Mouse (Mus musculus): ENCODE results near the gene Ruvbl1. TPM values are rescaled to one million over a fixed set of nuclear protein-coding genes. Genes with fewer than 3 reads are reported as not detected.
A peak's percentile ranks its signal among the peaks of the same experiment; 100 is the strongest.

Gene Ruvbl1
- polyA plus RNA-seq, 1 experiment, result 19.3 TPM

GRCm38 (mm10) chr6:88490629-88491354, 25.6 kb downstream of the Ruvbl1 start:
- peaks cover 14% of the 10 kb centered on the region for H3K36me3 ChIP-seq (ENCODE audit: control insufficient read depth, insufficient read depth, low read length)
- no peak overlapping the region for H3K27ac ChIP-seq (ENCODE audit: insufficient read depth, low read length)
- 94% methylated on average over 12 of the region's 12 CpGs for WGBS
- no peaks in the 10 kb centered on the region for H3K4me1 ChIP-seq (ENCODE audit: control insufficient read depth, insufficient read depth, insufficient read length)
- no peaks in the 10 kb centered on the region for H3K27me3 ChIP-seq (ENCODE audit: control insufficient read depth, insufficient read depth, low read length)
- TF ChIP-seq CTCF (IDR thresholded peaks at IDR 0.05; ENCODE audit: extremely low read depth, insufficient read depth, insufficient read length, insufficient replicate concordance) (no peak), POLR2A (IDR thresholded peaks at IDR 0.05; ENCODE audit: low read depth, low read length) (no peak)
- DNase-seq (ENCODE audit: low read depth in 1 of 2, low spot score in 2 of 2), result no peak
- H3K4me3 ChIP-seq (ENCODE audit: extremely low read depth, insufficient read depth, insufficient read length), result no peak overlapping the region

- DNase-seq (ENCODE audit: low read depth in 1 of 2, low spot score in 2 of 2), result no peak
- 93% methylated on average over 6 of the region's 6 CpGs for WGBS
- Histone ChIP-seq H3K27ac (ENCODE audit: insufficient read depth, low read length) (no peak overlapping the region), H3K36me3 (ENCODE audit: control insufficient read depth, insufficient read depth, low read length) (peaks cover 12% of the 10 kb centered on the region), H3K27me3 (ENCODE audit: control insufficient read depth, insufficient read depth, low read length) (no peaks in the 10 kb centered on the region), H3K4me1 (ENCODE audit: control insufficient read depth, insufficient read depth, insufficient read length) (no peaks in the 10 kb centered on the region), H3K4me3 (ENCODE audit: extremely low read depth, insufficient read depth, insufficient read length) (no peak overlapping the region)
- TF ChIP-seq CTCF (IDR thresholded peaks at IDR 0.05; ENCODE audit: extremely low read depth, insufficient read depth, insufficient read length, insufficient replicate concordance) (no peak), POLR2A (IDR thresholded peaks at IDR 0.05; ENCODE audit: low read depth, low read length) (no peak)
Observed at GRCm38 (mm10) chr6:88493712-88494111, 28.5 kb downstream of the Ruvbl1 start.

DNA sequence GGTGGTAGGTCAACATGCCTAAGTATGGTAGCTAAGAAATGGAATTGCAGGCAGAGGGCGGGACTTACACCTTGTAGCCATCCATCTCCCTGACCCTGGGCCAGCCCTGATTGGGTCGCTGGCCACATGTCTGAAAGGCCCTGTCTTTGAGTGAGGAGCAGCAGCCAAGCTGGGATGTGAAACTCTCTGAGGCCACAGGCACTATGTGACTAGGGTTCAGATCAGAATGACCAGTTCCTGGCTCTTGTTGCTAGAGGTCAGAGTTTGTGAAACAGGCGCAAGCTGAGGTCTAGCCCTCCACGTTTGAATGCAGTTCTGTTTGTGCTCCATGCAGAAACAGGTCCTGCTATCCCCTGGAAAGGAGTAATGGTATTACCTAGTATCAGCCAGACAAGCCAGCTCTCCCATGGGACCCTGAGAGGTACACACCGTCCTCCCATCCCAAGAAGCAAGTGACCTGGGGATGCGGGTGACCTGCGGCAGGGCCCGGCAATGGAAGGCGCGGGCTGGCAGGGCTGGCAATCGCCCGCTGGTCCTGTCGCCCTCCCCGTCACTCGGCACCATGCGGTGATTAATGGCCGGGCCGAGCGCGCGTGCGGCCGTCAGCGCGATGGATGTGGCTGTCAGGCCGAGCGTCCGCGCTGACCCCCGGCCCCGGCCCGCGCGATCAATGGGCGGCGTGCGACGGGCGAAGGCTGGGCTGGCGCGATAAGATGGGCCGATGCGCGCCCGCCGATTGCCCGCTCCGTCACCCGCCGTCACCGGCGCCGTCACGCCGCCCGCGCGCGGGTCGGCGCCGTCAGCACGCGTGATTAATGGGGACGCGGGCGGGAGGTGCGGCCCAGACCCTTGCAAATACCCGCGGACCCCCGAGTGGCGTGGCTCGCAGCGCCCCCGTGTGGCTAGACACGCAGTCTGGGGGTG, 34.5 kb downstream of the Ruvbl1 start:
- TF ChIP-seq POLR2A (IDR thresholded peaks at IDR 0.05; ENCODE audit: low read depth, low read length) (no peak), CTCF (IDR thresholded peaks at IDR 0.05; ENCODE audit: extremely low read depth, insufficient read depth, insufficient read length, insufficient replicate concordance) (peak; percentile 69)
- H3K27me3 ChIP-seq (ENCODE audit: control insufficient read depth, insufficient read depth, low read length), result peaks cover 2% of the 10 kb centered on the region; the same call in 1 of the 2 replicates
- peaks cover 29% of the 10 kb centered on the region for H3K36me3 ChIP-seq (ENCODE audit: control insufficient read depth, insufficient read depth, low read length)
- DNase-seq (ENCODE audit: low read depth in 1 of 2, low spot score in 2 of 2), result peak in 1 of 2 experiments; percentile 27
- peaks cover 5% of the 10 kb centered on the region; the same call in 1 of the 2 replicates for H3K4me1 ChIP-seq (ENCODE audit: control insufficient read depth, insufficient read depth, insufficient read length)
- H3K27ac ChIP-seq (ENCODE audit: insufficient read depth, low read length), result no peak overlapping the region
- WGBS, result 7% methylated on average over 76 of the region's 76 CpGs
- peak overlapping the region; percentile 41; the same call in 1 of the 2 replicates for H3K4me3 ChIP-seq (ENCODE audit: extremely low read depth, insufficient read depth, insufficient read length)

DNA sequence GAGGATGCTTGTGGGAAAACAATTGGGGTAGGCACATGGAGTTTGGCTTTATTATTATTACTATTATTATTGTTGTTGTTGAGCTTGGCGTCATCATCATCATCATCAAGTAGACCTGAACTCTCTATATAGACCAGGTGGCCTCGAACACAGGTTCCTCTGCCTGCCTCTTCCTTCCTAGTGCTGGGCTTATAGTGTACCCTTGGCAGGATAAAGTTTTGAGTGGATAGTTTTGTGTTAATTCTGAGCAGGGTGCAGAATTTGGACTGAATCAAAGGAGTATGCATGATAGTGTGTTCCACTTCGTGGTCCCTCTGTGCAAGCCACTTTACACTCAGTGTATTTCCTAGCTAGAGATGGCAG, 35.2 kb downstream of the Ruvbl1 start:
- DNase-seq (ENCODE audit: low read depth in 1 of 2, low spot score in 2 of 2), result no peak
- H3K4me1 ChIP-seq (ENCODE audit: control insufficient read depth, insufficient read depth, insufficient read length), result peaks cover 5% of the 10 kb centered on the region; the same call in 1 of the 2 replicates
- WGBS, result 10% methylated on average over 3 of the region's 3 CpGs
- TF ChIP-seq CTCF (IDR thresholded peaks at IDR 0.05; ENCODE audit: extremely low read depth, insufficient read depth, insufficient read length, insufficient replicate concordance) (no peak), POLR2A (IDR thresholded peaks at IDR 0.05; ENCODE audit: low read depth, low read length) (no peak)
- H3K4me3 ChIP-seq (ENCODE audit: extremely low read depth, insufficient read depth, insufficient read length), result peak overlapping the region; percentile 41; the same call in 1 of the 2 replicates
- H3K27me3 ChIP-seq (ENCODE audit: control insufficient read depth, insufficient read depth, low read length), result peaks cover 2% of the 10 kb centered on the region; the same call in 1 of the 2 replicates
- no peak overlapping the region for H3K27ac ChIP-seq (ENCODE audit: insufficient read depth, low read length)
- H3K36me3 ChIP-seq (ENCODE audit: control insufficient read depth, insufficient read depth, low read length), result peaks cover 35% of the 10 kb centered on the region

- Histone ChIP-seq H3K27ac (ENCODE audit: insufficient read depth, low read length) (peak overlapping the region; percentile 75), H3K4me3 (ENCODE audit: extremely low read depth, insufficient read depth, insufficient read length) (no peak overlapping the region)
- WGBS, result 75% methylated on average over 13 of the region's 13 CpGs
Observed at GRCm38 (mm10) chr6:88502030-88502970, 37.1 kb downstream of the Ruvbl1 start.

DNA sequence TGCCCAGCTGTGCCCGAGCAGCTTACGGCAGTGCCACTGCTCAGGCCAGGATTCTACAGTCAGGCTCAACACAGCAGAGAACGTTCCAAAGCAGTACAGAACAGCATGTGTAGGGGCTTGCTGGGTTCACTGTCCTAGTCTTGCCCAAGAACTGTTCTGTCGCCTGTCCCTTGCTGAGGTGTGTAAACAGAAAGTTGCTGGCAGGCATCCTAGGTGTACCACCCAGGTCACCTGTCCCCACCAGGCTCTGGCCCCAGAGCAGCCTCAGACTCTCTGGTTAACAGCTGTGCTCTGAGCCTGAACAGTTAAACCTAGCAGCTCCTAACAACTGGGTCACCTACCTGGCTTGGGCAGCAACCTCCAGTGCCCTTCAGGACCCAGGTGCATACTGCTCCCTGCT, 37.8 kb downstream of the Ruvbl1 start:
- 80% methylated on average over 4 of the region's 4 CpGs for WGBS
- no peak for DNase-seq (ENCODE audit: low read depth in 1 of 2, low spot score in 2 of 2)
- peaks cover 5% of the 10 kb centered on the region; the same call in 1 of the 2 replicates for H3K4me1 ChIP-seq (ENCODE audit: control insufficient read depth, insufficient read depth, insufficient read length)
- peaks cover 54% of the 10 kb centered on the region for H3K36me3 ChIP-seq (ENCODE audit: control insufficient read depth, insufficient read depth, low read length)
- TF ChIP-seq POLR2A (IDR thresholded peaks at IDR 0.05; ENCODE audit: low read depth, low read length), result no peak
- no peak for TF ChIP-seq CTCF (IDR thresholded peaks at IDR 0.05; ENCODE audit: extremely low read depth, insufficient read depth, insufficient read length, insufficient replicate concordance)
- peaks cover 2% of the 10 kb centered on the region; the same call in 1 of the 2 replicates for H3K27me3 ChIP-seq (ENCODE audit: control insufficient read depth, insufficient read depth, low read length)
- no peak overlapping the region for H3K4me3 ChIP-seq (ENCODE audit: extremely low read depth, insufficient read depth, insufficient read length)
- peak overlapping the region; percentile 65; the same call in 1 of the 2 replicates for H3K27ac ChIP-seq (ENCODE audit: insufficient read depth, low read length)

More at GRCm38 (mm10) chr6:88502030-88502970, 37.1 kb downstream of the Ruvbl1 start:
- peaks cover 5% of the 10 kb centered on the region; the same call in 1 of the 2 replicates for H3K4me1 ChIP-seq (ENCODE audit: control insufficient read depth, insufficient read depth, insufficient read length)
- H3K36me3 ChIP-seq (ENCODE audit: control insufficient read depth, insufficient read depth, low read length), result peaks cover 47% of the 10 kb centered on the region
- peaks cover 2% of the 10 kb centered on the region; the same call in 1 of the 2 replicates for H3K27me3 ChIP-seq (ENCODE audit: control insufficient read depth, insufficient read depth, low read length)
- TF ChIP-seq POLR2A (IDR thresholded peaks at IDR 0.05; ENCODE audit: low read depth, low read length) (no peak), CTCF (IDR thresholded peaks at IDR 0.05; ENCODE audit: extremely low read depth, insufficient read depth, insufficient read length, insufficient replicate concordance) (no peak)
- DNase-seq (ENCODE audit: low read depth in 1 of 2, low spot score in 2 of 2), result no peak
